Mouse (Mus musculus) heart, adult 8-10 months (tissue): ENCODE data around the gene B3gnt6. TPM values are rescaled to one million over a fixed set of nuclear protein-coding genes. Genes with fewer than 3 reads are reported as not detected.
"Not testable (repeated sequence)": the region's sequence is repeated elsewhere in the genome, so short reads cannot be mapped to it uniquely, and the experiment has no call there.

Experiments used
- DNase-seq: peaks from one replicate; pipeline ENCODE4 v3.0.0; 2022; ENCODE audit warnings: low spot score
- total RNA-seq, 4 experiments: library from RNA; stranded (reverse); gene quantifications; 2 replicates each; pipeline ENCODE4 v1.2.4; 2022

B3gnt6 gene
- not detected for total RNA-seq

- DNase-seq = no peak
Measured at GRCm38 (mm10) chr7:98199381-98199780, at the start of gene B3gnt6. TSS of gene B3gnt6 (minus strand) at chr7:98199481.

GRCm38 (mm10) chr7:98236686-98237359 is 37.5 kb upstream of the B3gnt6 start:
- peak; percentile 14 for DNase-seq

GRCm38 (mm10) chr7:98223796-98224195 is 24.5 kb upstream of the B3gnt6 start:
- DNase-seq = no peak

- DNase-seq = no peak
Measured at GRCm38 (mm10) chr7:98216713-98217112, 17.4 kb upstream of the B3gnt6 start.

GRCm38 (mm10) chr7:98202946-98203345 is 3.7 kb upstream of the B3gnt6 start:
- no peak for DNase-seq

GRCm38 (mm10) chr7:98201493-98202028 is 2.3 kb upstream of the B3gnt6 start:
- no peak for DNase-seq

GRCm38 (mm10) chr7:98200396-98200795 is 1.1 kb upstream of the B3gnt6 start:
- DNase-seq = no peak

- no peak for DNase-seq
Measured at GRCm38 (mm10) chr7:98195151-98195801, 4.0 kb downstream of the B3gnt6 start.

- no peak for DNase-seq
Measured at GRCm38 (mm10) chr7:98194026-98194792, 5.1 kb downstream of the B3gnt6 start.

GRCm38 (mm10) chr7:98193515-98194025 is 5.7 kb downstream of the B3gnt6 start:
- no peak for DNase-seq

GRCm38 (mm10) chr7:98191571-98192250 is 7.6 kb downstream of the B3gnt6 start:
- DNase-seq = no peak

GRCm38 (mm10) chr7:98190578-98190977 is 8.7 kb downstream of the B3gnt6 start:
- DNase-seq = no peak

- DNase-seq = no peak
Measured at GRCm38 (mm10) chr7:98189745-98190144, 9.5 kb downstream of the B3gnt6 start.

- DNase-seq = no peak
Measured at GRCm38 (mm10) chr7:98188680-98189079, 10.6 kb downstream of the B3gnt6 start.

- DNase-seq = no peak
Measured at GRCm38 (mm10) chr7:98188238-98188637, 11.0 kb downstream of the B3gnt6 start.

GRCm38 (mm10) chr7:98187332-98187731 is 11.9 kb downstream of the B3gnt6 start:
- DNase-seq = not testable (repeated sequence)

- no peak for DNase-seq
Measured at GRCm38 (mm10) chr7:98186637-98187036, 12.6 kb downstream of the B3gnt6 start.

GRCm38 (mm10) chr7:98185326-98185725 is 14.0 kb downstream of the B3gnt6 start:
- no peak for DNase-seq

- DNase-seq = no peak
Measured at GRCm38 (mm10) chr7:98178560-98179231, 20.6 kb downstream of the B3gnt6 start.

- peak; percentile 53 for DNase-seq
Measured at GRCm38 (mm10) chr7:98177929-98178559, 21.2 kb downstream of the B3gnt6 start, which contains the start of gene Capn5. TSS of gene Capn5 (minus strand) at chr7:98178274.
